Mouse (Mus musculus) limb, embryonic 12.5 days (tissue): Measurements from ENCODE around the gene Gm37240. TPM values are rescaled to one million over a fixed set of nuclear protein-coding genes. Genes with fewer than 3 reads are reported as not detected.
A peak's percentile ranks its signal among the peaks of the same experiment; 100 is the strongest.

ENCODE experiments used
- ATAC-seq: fragments of 200-750 bp; cut with Nextera tagmentation; 2 replicates; pipeline ENCODE4 v1.8.0; 2017; ENCODE audit warnings: low read depth, moderate TSS enrichment; ENCODE audit not compliant: insufficient number of reproducible peaks, insufficient read depth, low FRiP score, low TSS enrichment
- H3K27ac ChIP-seq: fragments of 300-500 bp; sonication (generic); 2 replicates; pipeline ENCODE4 v1.5.1; 2016; ENCODE audit warnings: mild to moderate bottlenecking, moderate library complexity
- H3K27me3 ChIP-seq: fragments of 300-500 bp; sonication (generic); 2 replicates; pipeline ENCODE4 v1.6.1; 2016; ENCODE audit warnings: mild to moderate bottlenecking, moderate library complexity
- H3K36me3 ChIP-seq: fragments of 300-500 bp; sonication (generic); 2 replicates; pipeline ENCODE4 v1.6.1; 2016; ENCODE audit warnings: mild to moderate bottlenecking, moderate library complexity
- H3K4me1 ChIP-seq: fragments of 300-500 bp; sonication (generic); replicated peaks from 2 replicates; pipeline ENCODE4 v1.6.1; 2016
- H3K4me2 ChIP-seq: fragments of 300-500 bp; sonication (generic); 2 replicates; pipeline ENCODE4 v1.6.1; 2016; ENCODE audit warnings: mild to moderate bottlenecking, moderate library complexity
- H3K4me3 ChIP-seq: fragments of 300-500 bp; sonication (generic); replicated peaks from 2 replicates; pipeline ENCODE4 v1.5.1; 2016; ENCODE audit warnings: mild to moderate bottlenecking
- H3K9ac ChIP-seq: fragments of 300-500 bp; sonication (generic); replicated peaks from 2 replicates; pipeline ENCODE4 v1.6.1; 2016; ENCODE audit warnings: mild to moderate bottlenecking, moderate library complexity
- H3K9me3 ChIP-seq: fragments of 300-500 bp; sonication (generic); 2 replicates; pipeline ENCODE4 v1.6.1; 2016; ENCODE audit warnings: mild to moderate bottlenecking, moderate library complexity
- whole genome bisulfite sequencing: fragments of 180-500 bp; shearing (Covaris S2); methylation state at CpG from one replicate; pipeline ENCODE4 v1.1.7; 2016; 5-methylcytosine and 5-hydroxymethylcytosine counted together
- polyA plus RNA-seq: library from polyadenylated mRNA; unstranded; fragments of >200 nt; fragmentation: Nextera tagmentation; extraction: Ambion mirVana; gene quantifications from 2 replicates; pipeline ENCODE4 v1.2.1, GENCODE M21; 2016

Gene Gm37240
- polyA plus RNA-seq, 1 experiment from 2014 or later = 3.4 TPM

- WGBS = 90% methylated on average over 4 of the region's 4 CpGs
Observed at GRCm38 (mm10) chr3:84841271-84841670, 1046.0 kb downstream of the Gm37240 start.

GRCm38 (mm10) chr3:84839499-84839898 lies 1047.8 kb downstream of the Gm37240 start:
- no peaks in the 10 kb centered on the region for H3K4me1 ChIP-seq
- H3K9me3 ChIP-seq = no peaks in the 10 kb centered on the region
- no peak overlapping the region for H3K27ac ChIP-seq
- no peak for ATAC-seq
- WGBS = 86% methylated on average over 5 of the region's 5 CpGs
- no peak overlapping the region for H3K9ac ChIP-seq
- no peak overlapping the region for H3K4me3 ChIP-seq
- H3K36me3 ChIP-seq = no peaks in the 10 kb centered on the region
- no peak overlapping the region for H3K4me2 ChIP-seq
- no peaks in the 10 kb centered on the region for H3K27me3 ChIP-seq

More at GRCm38 (mm10) chr3:84841271-84841670, 1046.0 kb downstream of the Gm37240 start:
- Histone ChIP-seq H3K4me1 (no peaks in the 10 kb centered on the region), H3K4me3 (no peak overlapping the region), H3K27ac (no peak overlapping the region), H3K36me3 (no peaks in the 10 kb centered on the region), H3K9me3 (no peaks in the 10 kb centered on the region), H3K27me3 (no peaks in the 10 kb centered on the region), H3K9ac (no peak overlapping the region), H3K4me2 (no peak overlapping the region)
- no peak for ATAC-seq

GRCm38 (mm10) chr3:84837984-84838383 lies 1049.3 kb downstream of the Gm37240 start:
- Histone ChIP-seq H3K9ac (no peak overlapping the region), H3K4me2 (no peak overlapping the region)
- 93% methylated on average over 3 of the region's 3 CpGs for WGBS

GRCm38 (mm10) chr3:84836029-84836428 lies 1051.3 kb downstream of the Gm37240 start:
- no peaks in the 10 kb centered on the region for H3K9me3 ChIP-seq
- ATAC-seq = no peak

More at GRCm38 (mm10) chr3:84837984-84838383, 1049.3 kb downstream of the Gm37240 start:
- Histone ChIP-seq H3K36me3 (no peaks in the 10 kb centered on the region), H3K27me3 (no peaks in the 10 kb centered on the region), H3K4me3 (no peak overlapping the region), H3K27ac (no peak overlapping the region), H3K4me1 (no peaks in the 10 kb centered on the region), H3K9me3 (no peaks in the 10 kb centered on the region)
- ATAC-seq = no peak

GRCm38 (mm10) chr3:84829366-84829765 lies 1058.0 kb downstream of the Gm37240 start:
- WGBS = 92% methylated on average over 1 of the region's 1 CpGs
- Histone ChIP-seq H3K36me3 (no peaks in the 10 kb centered on the region), H3K4me3 (no peak overlapping the region), H3K9me3 (no peaks in the 10 kb centered on the region), H3K27me3 (no peaks in the 10 kb centered on the region), H3K27ac (no peak overlapping the region), H3K4me1 (no peaks in the 10 kb centered on the region), H3K9ac (no peak overlapping the region), H3K4me2 (no peak overlapping the region)
- no peak for ATAC-seq

More at GRCm38 (mm10) chr3:84836029-84836428, 1051.3 kb downstream of the Gm37240 start:
- 82% methylated on average over 5 of the region's 5 CpGs for WGBS
- Histone ChIP-seq H3K4me2 (no peak overlapping the region), H3K4me1 (no peaks in the 10 kb centered on the region), H3K4me3 (no peak overlapping the region), H3K27me3 (no peaks in the 10 kb centered on the region), H3K36me3 (no peaks in the 10 kb centered on the region), H3K9ac (no peak overlapping the region), H3K27ac (no peak overlapping the region)

- no peak for ATAC-seq
- no peak overlapping the region for H3K9ac ChIP-seq
- no peaks in the 10 kb centered on the region for H3K4me1 ChIP-seq
- no peaks in the 10 kb centered on the region for H3K36me3 ChIP-seq
- H3K4me3 ChIP-seq = no peak overlapping the region
- no peaks in the 10 kb centered on the region for H3K9me3 ChIP-seq
- H3K27ac ChIP-seq = no peak overlapping the region
- H3K27me3 ChIP-seq = no peaks in the 10 kb centered on the region
- H3K4me2 ChIP-seq = no peak overlapping the region
- 85% methylated on average over 4 of the region's 4 CpGs for WGBS
Observed at GRCm38 (mm10) chr3:84827617-84828016, 1059.7 kb downstream of the Gm37240 start.

- H3K9ac ChIP-seq = no peak overlapping the region
- 84% methylated on average over 3 of the region's 3 CpGs for WGBS
- H3K27ac ChIP-seq = no peak overlapping the region
- H3K27me3 ChIP-seq = no peaks in the 10 kb centered on the region
- no peaks in the 10 kb centered on the region for H3K4me1 ChIP-seq
- H3K4me3 ChIP-seq = no peak overlapping the region
- no peak for ATAC-seq
- H3K36me3 ChIP-seq = no peaks in the 10 kb centered on the region
- no peaks in the 10 kb centered on the region for H3K9me3 ChIP-seq
- no peak overlapping the region for H3K4me2 ChIP-seq
Observed at GRCm38 (mm10) chr3:84826938-84827337, 1060.4 kb downstream of the Gm37240 start.

- no peak for ATAC-seq
- no peak overlapping the region for H3K4me3 ChIP-seq
- no peaks in the 10 kb centered on the region for H3K9me3 ChIP-seq
- 88% methylated on average over 3 of the region's 3 CpGs for WGBS
- H3K4me2 ChIP-seq = no peak overlapping the region
- H3K27ac ChIP-seq = no peak overlapping the region
- no peaks in the 10 kb centered on the region for H3K36me3 ChIP-seq
- H3K27me3 ChIP-seq = no peaks in the 10 kb centered on the region
- H3K4me1 ChIP-seq = no peaks in the 10 kb centered on the region
- H3K9ac ChIP-seq = no peak overlapping the region
Observed at GRCm38 (mm10) chr3:84826405-84826804, 1060.9 kb downstream of the Gm37240 start.

GRCm38 (mm10) chr3:84825990-84826389 lies 1061.3 kb downstream of the Gm37240 start:
- 57% methylated on average over 5 of the region's 5 CpGs for WGBS
- Histone ChIP-seq H3K27ac (no peak overlapping the region), H3K4me3 (no peak overlapping the region), H3K4me1 (no peaks in the 10 kb centered on the region), H3K36me3 (no peaks in the 10 kb centered on the region), H3K27me3 (no peaks in the 10 kb centered on the region), H3K4me2 (no peak overlapping the region), H3K9ac (no peak overlapping the region), H3K9me3 (no peaks in the 10 kb centered on the region)
- ATAC-seq = no peak

- 73% methylated on average over 2 of the region's 2 CpGs for WGBS
Observed at GRCm38 (mm10) chr3:84820654-84821201, 1066.6 kb downstream of the Gm37240 start.

GRCm38 (mm10) chr3:84816951-84817350 lies 1070.4 kb downstream of the Gm37240 start:
- Histone ChIP-seq H3K9me3 (no peaks in the 10 kb centered on the region), H3K4me2 (no peak overlapping the region)

More at GRCm38 (mm10) chr3:84820654-84821201, 1066.6 kb downstream of the Gm37240 start:
- H3K4me3 ChIP-seq = no peak overlapping the region
- no peaks in the 10 kb centered on the region for H3K9me3 ChIP-seq
- no peaks in the 10 kb centered on the region for H3K27me3 ChIP-seq
- H3K27ac ChIP-seq = no peak overlapping the region
- H3K9ac ChIP-seq = no peak overlapping the region
- H3K36me3 ChIP-seq = peaks cover 6% of the 10 kb centered on the region; the same call in 1 of the 2 replicates
- H3K4me2 ChIP-seq = no peak overlapping the region
- no peak for ATAC-seq
- peaks cover 9% of the 10 kb centered on the region for H3K4me1 ChIP-seq

GRCm38 (mm10) chr3:84815461-84815860 lies 1071.9 kb downstream of the Gm37240 start:
- Histone ChIP-seq H3K9me3 (no peaks in the 10 kb centered on the region), H3K4me2 (peak overlapping the region; percentile 100), H3K9ac (peak overlapping the region; percentile 89), H3K4me1 (peaks cover 20% of the 10 kb centered on the region), H3K4me3 (peak overlapping the region; percentile 97), H3K36me3 (peaks cover 6% of the 10 kb centered on the region; the same call in 1 of the 2 replicates), H3K27ac (peak overlapping the region; percentile 92), H3K27me3 (no peaks in the 10 kb centered on the region)
- under 1% methylated on average over 29 of the region's 29 CpGs for WGBS
- no peak for ATAC-seq

More at GRCm38 (mm10) chr3:84816951-84817350, 1070.4 kb downstream of the Gm37240 start:
- Histone ChIP-seq H3K36me3 (peaks cover 6% of the 10 kb centered on the region; the same call in 1 of the 2 replicates), H3K4me3 (no peak overlapping the region), H3K27ac (no peak overlapping the region), H3K4me1 (peaks cover 20% of the 10 kb centered on the region), H3K27me3 (no peaks in the 10 kb centered on the region), H3K9ac (no peak overlapping the region)
- 80% methylated on average over 1 of the region's 1 CpGs for WGBS
- ATAC-seq = no peak
